Mouse (Mus musculus): ENCODE data around the gene Axin2.

Axin2 gene

DNA sequence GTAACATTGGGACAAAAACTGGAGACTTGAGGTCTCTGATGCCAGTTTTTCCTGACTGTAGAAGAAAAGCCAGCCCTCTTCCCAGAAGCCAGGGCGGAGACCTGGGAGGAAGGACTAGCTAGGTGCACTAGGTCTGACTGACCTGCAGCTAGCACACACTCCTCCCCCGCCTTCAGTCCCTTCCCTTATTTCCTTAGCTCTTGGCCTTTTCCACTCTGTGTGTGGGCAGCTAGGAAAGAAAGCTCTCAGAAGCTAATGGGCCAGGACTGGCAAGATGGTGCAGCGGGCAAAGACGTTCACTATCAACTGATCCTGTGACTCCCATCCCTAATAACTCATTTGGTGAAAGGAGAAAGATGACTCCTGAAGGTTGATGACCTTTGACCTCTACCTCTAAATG is 17.8 kb upstream of the Axin2 start:
- no peak for DNase-seq (ENCODE audit: low spot score in 2 of 2)

- no peak for DNase-seq (ENCODE audit: low spot score in 2 of 2)
Measured at GRCm38 (mm10) chr11:108906590-108907254, 13.4 kb upstream of the Axin2 start.

GRCm38 (mm10) chr11:108909396-108910195 is 10.6 kb upstream of the Axin2 start:
- DNase-seq (ENCODE audit: low spot score in 2 of 2), result no peak

- no peak for DNase-seq (ENCODE audit: low spot score in 2 of 2)
Measured at GRCm38 (mm10) chr11:108910328-108910886, 9.7 kb upstream of the Axin2 start.

DNA sequence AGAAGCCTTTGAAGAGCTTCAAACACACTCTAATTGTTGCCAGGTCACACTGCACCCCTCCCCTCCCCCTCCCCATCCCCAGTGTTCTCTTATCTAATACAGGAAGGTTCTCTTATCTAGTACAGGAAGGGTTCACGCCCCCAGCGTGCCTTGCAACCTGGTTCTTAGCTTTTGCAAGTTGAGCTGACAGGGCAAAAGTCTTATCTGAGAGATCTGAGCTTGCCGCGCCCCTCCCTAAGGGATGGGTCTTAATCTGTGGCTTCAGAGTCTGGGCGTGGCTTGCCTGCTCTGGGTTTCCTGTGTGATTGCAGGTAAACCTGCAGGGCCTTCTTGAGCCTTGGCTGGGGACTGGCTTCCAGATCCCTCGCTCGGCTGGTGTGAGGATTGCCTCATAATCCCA is 9.2 kb upstream of the Axin2 start:
- DNase-seq (ENCODE audit: low spot score in 2 of 2), result no peak

DNA sequence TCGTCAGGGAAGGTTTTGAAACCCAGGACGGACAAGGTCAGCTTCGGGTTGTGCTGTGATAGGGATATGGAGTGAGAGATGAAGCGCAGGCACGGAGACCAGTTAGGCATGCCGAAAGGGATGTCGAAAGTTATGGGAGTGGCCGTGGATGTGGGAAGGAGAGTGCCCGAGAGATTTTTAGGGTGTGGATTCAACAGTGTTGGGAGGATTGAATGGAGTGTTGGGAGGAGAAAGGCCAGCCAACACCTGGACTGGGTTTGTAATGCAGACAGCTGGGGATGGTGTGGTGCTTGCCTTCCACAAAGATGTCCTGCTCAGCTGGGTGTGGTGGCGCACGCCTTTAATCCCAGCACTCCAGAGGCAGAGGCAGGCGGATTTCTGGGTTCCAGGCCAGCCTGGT is 8.0 kb upstream of the Axin2 start:
- DNase-seq (ENCODE audit: low spot score in 2 of 2), result no peak

- DNase-seq (ENCODE audit: low spot score in 2 of 2), result peak; percentile 55 to 79
Measured at GRCm38 (mm10) chr11:108917422-108918324, 2.5 kb upstream of the Axin2 start.

DNA sequence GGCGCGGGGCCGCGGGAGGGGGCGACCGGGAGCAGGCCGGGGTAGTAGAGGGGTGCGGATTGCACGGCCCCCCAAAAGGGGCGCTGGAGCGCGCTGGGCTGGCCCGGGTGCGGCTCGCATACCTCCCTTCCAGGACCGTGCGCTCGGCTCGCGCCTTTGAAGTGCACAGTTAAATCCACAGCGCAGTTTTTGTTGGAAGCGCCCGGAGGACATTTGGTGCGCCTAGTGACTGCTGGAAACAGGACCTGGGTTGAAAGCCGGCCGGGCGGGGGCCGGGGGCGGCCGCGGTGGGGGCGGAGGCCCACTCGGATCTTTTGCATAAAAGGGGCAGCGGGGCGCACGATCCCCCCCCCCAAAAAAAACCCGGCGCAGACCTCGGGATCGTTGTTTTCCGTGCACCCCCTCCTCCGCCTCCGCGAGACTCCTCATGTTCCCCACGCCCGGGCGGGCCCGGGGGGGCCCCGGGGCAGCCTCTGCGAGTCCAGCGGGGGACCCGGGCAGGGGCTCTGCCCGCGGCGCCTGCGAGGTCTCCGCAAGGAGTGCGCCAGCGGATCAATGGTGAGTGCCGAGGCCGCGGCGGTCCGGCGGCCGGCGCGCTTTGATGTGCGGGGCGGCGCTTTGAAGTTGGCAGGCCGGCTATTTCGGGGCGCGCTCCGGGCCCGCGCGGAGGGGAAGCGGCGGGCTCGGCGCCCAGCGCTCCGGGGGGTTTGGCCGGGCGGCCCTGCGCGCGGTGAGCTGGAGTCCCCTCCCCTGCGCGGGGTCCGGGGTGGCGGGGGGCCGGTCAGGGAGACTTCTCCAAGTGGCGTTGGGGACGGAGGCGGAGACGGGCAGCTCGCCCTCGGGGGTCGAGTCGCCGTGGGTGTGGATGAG is 722 bp downstream of the Axin2 start:
- peak; percentile 89 for DNase-seq (ENCODE audit: low spot score in 2 of 2)

DNA sequence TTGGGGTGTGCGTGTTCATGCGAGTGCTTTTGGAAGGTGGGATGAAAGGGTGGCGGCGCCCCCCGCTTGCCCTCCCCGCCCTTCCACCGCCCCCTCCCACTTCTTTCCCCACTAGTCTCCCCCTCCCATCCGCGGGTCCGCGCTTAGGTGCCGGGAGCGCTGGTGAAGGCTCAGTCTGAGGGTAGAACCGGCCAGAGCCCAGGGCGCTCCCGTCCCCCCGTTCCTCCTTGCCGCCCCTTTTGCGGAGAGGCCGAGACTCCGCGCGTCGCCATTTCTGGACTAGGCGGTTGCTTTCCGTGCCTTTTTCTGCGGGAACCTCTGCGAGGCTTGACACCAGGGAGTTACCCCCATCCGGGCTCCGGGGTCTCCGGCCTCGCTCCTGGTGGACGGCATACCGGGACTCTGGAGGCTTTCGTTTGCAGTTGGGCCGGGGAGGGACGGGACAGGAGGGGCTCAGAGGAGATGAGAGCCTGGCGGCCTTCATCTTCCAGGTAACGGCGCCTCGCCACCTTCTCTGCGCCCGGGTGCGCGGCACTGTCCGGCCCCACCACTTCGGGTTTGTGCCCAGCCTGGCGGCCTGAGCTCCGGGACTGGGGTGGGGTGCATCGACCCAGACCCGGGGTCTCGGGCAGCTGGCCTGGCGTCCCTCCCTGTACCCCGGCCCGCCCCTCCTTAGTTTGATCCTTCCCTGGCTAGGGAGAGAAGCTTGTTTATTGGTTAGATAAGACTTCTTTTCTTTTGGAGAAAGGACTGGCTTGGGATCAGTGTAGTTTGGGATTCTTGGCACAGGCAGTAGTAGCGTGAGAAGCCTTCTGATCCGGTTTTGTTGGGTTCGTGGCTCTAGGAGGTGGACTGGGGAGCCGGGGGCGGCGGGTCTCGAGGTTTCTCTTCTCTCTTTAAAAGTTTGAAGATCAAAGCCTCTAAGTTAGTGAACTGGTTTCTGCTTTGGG is 1.6 kb downstream of the Axin2 start:
- peak; percentile 56 for DNase-seq (ENCODE audit: low spot score in 2 of 2)

GRCm38 (mm10) chr11:108922511-108923187 is 2.5 kb downstream of the Axin2 start:
- DNase-seq (ENCODE audit: low spot score in 2 of 2), result no peak

DNA sequence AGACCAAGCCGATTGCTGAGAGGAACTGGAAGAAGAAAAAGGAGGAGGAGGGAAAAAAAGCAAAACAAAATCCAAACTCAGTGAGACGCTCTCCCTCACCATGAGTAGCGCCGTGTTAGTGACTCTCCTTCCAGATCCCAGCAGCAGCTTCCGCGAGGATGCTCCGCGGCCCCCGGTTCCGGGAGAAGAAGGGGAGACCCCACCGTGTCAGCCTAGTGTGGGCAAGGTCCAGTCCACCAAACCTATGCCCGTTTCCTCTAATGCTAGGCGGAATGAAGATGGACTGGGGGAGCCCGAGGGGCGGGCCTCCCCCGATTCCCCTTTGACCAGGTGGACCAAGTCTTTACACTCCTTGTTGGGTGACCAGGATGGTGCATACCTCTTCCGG is 3.0 kb downstream of the Axin2 start:
- no peak for DNase-seq (ENCODE audit: low spot score in 2 of 2)

GRCm38 (mm10) chr11:108923781-108924180 is 3.6 kb downstream of the Axin2 start:
- DNase-seq (ENCODE audit: low spot score in 2 of 2), result no peak

- no peak for DNase-seq (ENCODE audit: low spot score in 2 of 2)
Measured at GRCm38 (mm10) chr11:108924346-108924745, 4.2 kb downstream of the Axin2 start.

DNA sequence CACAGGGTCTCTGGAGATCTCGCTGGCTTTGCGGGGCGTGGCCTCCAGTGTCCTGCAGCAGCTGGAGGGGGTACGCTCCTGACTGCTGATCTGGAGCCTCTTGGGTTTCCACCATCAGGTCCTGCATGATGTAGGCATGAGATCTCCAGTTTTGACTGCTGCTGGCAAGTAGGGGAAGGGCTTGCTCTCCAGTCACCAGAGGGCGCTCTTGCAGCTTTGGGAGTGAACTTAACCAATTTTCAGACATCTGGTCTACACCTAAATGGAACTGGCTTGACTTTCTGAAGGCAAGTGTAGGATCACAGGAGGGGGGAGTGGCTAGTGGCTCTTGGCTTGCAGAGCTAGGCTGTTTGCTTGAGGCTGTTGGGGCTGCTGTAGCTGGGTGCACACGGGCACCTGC is 5.1 kb downstream of the Axin2 start:
- DNase-seq (ENCODE audit: low spot score in 2 of 2), result peak; percentile 88 to 91

- no peak for DNase-seq (ENCODE audit: low spot score in 2 of 2)
Measured at GRCm38 (mm10) chr11:108925826-108926225, 5.7 kb downstream of the Axin2 start.

GRCm38 (mm10) chr11:108926345-108927092 is 6.4 kb downstream of the Axin2 start:
- no peak for DNase-seq (ENCODE audit: low spot score in 2 of 2)

DNA sequence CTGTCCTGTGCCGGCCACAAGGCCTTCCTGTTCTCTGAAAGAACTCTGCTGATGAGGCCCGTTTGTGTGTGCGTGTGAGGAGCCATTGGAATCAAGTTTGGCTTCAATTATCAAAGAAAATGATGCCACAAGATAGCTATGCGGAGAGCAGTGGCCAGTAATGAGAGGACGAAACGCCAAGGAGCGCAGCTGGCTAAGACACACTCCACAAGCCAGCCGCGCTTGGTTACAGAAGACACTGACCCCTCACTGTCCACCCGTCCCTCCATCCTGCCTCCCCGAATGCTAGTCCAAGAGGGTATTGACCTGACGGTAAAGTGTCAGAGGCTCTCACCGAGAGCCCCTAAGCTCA is 6.9 kb downstream of the Axin2 start:
- DNase-seq (ENCODE audit: low spot score in 2 of 2), result no peak

DNA sequence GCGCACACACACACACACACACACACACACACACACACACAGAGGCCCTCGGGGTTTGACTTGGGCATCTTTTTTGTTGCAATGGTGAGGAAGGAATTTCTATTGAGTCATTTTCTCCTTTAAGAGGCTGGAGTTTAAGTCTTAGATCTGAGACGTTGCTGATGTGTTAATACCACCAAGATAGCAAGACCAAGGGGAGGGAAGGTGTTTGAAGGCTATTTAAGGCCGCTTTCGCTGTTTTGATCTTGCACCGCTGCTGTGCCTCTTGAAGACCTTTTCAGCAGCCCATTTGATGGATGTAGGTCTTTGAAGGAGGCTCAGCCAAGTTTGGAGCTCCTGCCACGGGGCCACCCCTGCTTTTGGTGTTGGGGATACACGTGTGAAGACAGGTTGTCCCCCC is 7.9 kb downstream of the Axin2 start:
- no peak for DNase-seq (ENCODE audit: low spot score in 2 of 2)

GRCm38 (mm10) chr11:108928752-108929151 is 8.6 kb downstream of the Axin2 start:
- DNase-seq (ENCODE audit: low spot score in 2 of 2), result no peak

Measured in right cerebral cortex, postnatal 10 days (tissue).